Mouse (Mus musculus) bone marrow, adult 2 months (tissue): Measurements from ENCODE around the gene Fgf11.

ENCODE experiments used
- CTCF ChIP-seq: fragments of 200-500 bp; IDR thresholded peaks from 2 replicates; pipeline ENCODE4 v1.5.1; 2011; ENCODE audit warnings: low read length, control low read depth; ENCODE audit not compliant: control insufficient read depth, insufficient read depth
- POLR2A ChIP-seq: fragments of 200-500 bp; IDR thresholded peaks from 2 replicates; pipeline ENCODE4 v1.6.1; 2011; ENCODE audit warnings: low read depth, mild to moderate bottlenecking, control low read depth, low read length, borderline replicate concordance; ENCODE audit not compliant: control insufficient read depth

- TF ChIP-seq POLR2A (no peak), CTCF (no peak)
Measured at GRCm38 (mm10) chr11:69804972-69805909, 3.6 kb upstream of the Fgf11 start, which contains the start of gene Tmem102.
